Mouse (Mus musculus): ENCODE data around the gene Man2b2. TPM values are rescaled to one million over a fixed set of nuclear protein-coding genes. Genes with fewer than 3 reads are reported as not detected.
A peak's percentile ranks its signal among the peaks of the same experiment; 100 is the strongest.

The Man2b2 gene
- total RNA-seq, 2 experiments from 2014 or later = 3.8 to 14.3 TPM

- ATAC-seq (replicated peaks; ENCODE audit: low FRiP score, poor library complexity, severe bottlenecking) = no peak
These were observed 53.3 kb downstream of the Man2b2 start for GRCm38 (mm10) chr5:36777186-36777585.

- no peak for ATAC-seq (replicated peaks; ENCODE audit: low FRiP score, poor library complexity, severe bottlenecking)
These were observed 54.4 kb downstream of the Man2b2 start for GRCm38 (mm10) chr5:36776021-36776575.

GRCm38 (mm10) chr5:36775317-36775716 is 55.1 kb downstream of the Man2b2 start:
- no peak for ATAC-seq (replicated peaks; ENCODE audit: low FRiP score, poor library complexity, severe bottlenecking)

GRCm38 (mm10) chr5:36772586-36772985 is 57.9 kb downstream of the Man2b2 start:
- ATAC-seq (replicated peaks; ENCODE audit: low FRiP score, poor library complexity, severe bottlenecking) = no peak

- no peak for ATAC-seq (replicated peaks; ENCODE audit: low FRiP score, poor library complexity, severe bottlenecking)
These were observed 60.9 kb downstream of the Man2b2 start for GRCm38 (mm10) chr5:36769603-36770002.

GRCm38 (mm10) chr5:36766958-36767703 is 63.3 kb downstream of the Man2b2 start:
- no peak for ATAC-seq (replicated peaks; ENCODE audit: low FRiP score, poor library complexity, severe bottlenecking)

GRCm38 (mm10) chr5:36759848-36760247 is 70.6 kb downstream of the Man2b2 start:
- ATAC-seq (replicated peaks; ENCODE audit: low FRiP score, poor library complexity, severe bottlenecking) = no peak

- peak; percentile 62; the same call in 1 of the 2 replicates for ATAC-seq (replicated peaks; ENCODE audit: low FRiP score, poor library complexity, severe bottlenecking)
These were observed 73.4 kb downstream of the Man2b2 start for GRCm38 (mm10) chr5:36757033-36757432.

Other genes starting within 250 kb of the Man2b2 start
- gene Tbc1d14, start 237.4 kb downstream of the Man2b2 start, total RNA-seq (2015; ENCODE audit: low replicate concordance) = 13.0 and 16.9 TPM in 2 replicates
- gene Tbc1d14, start 237.4 kb downstream of the Man2b2 start, total RNA-seq (2017; ENCODE audit: low replicate concordance) = 17.2 and 21.9 TPM in 2 replicates
- gene D5Ertd579e, start 134.6 kb downstream of the Man2b2 start, total RNA-seq (2015; ENCODE audit: low replicate concordance) = 139 and 143 TPM in 2 replicates
- gene D5Ertd579e, start 134.6 kb downstream of the Man2b2 start, total RNA-seq (2017; ENCODE audit: low replicate concordance) = 235 and 242 TPM in 2 replicates
- 5.0 and 10.5 TPM in 2 replicates for gene Bloc1s4, start 82.0 kb downstream of the Man2b2 start, total RNA-seq (2015; ENCODE audit: low replicate concordance)
- gene Bloc1s4, start 82.0 kb downstream of the Man2b2 start, total RNA-seq (2017; ENCODE audit: low replicate concordance) = 7.9 and 13.1 TPM in 2 replicates
- 94.1 and 105 TPM in 2 replicates for gene Mrfap1, start 33.9 kb downstream of the Man2b2 start, total RNA-seq (2015; ENCODE audit: low replicate concordance)
- 94.0 and 125 TPM in 2 replicates for gene Mrfap1, start 33.9 kb downstream of the Man2b2 start, total RNA-seq (2017; ENCODE audit: low replicate concordance)
- gene Ppp2r2c, start 37.9 kb upstream of the Man2b2 start, total RNA-seq (2015; ENCODE audit: low replicate concordance) = not detected in 2 replicates
- gene Ppp2r2c, start 37.9 kb upstream of the Man2b2 start, total RNA-seq (2017; ENCODE audit: low replicate concordance) = not detected in 2 replicates
- 0.72 TPM in 1 of 2 replicates, not detected in the other for gene Wfs1, start 158.6 kb upstream of the Man2b2 start, total RNA-seq (2015; ENCODE audit: low replicate concordance)
- 0.13 and 3.5 TPM in 2 replicates for gene Wfs1, start 158.6 kb upstream of the Man2b2 start, total RNA-seq (2017; ENCODE audit: low replicate concordance)